Mouse (Mus musculus) cortical plate, adult 2 months (tissue): ENCODE data around the gene Eme2.

ENCODE experiments used
- CTCF ChIP-seq: fragments of 200-500 bp; IDR thresholded peaks from 2 replicates; pipeline ENCODE4 v1.5.1; 2011; ENCODE audit warnings: mild to moderate bottlenecking, control low read depth, low read length; ENCODE audit not compliant: insufficient read depth; ENCODE audit errors: extremely low read depth
- POLR2A ChIP-seq: fragments of 200-500 bp; IDR thresholded peaks from 2 replicates; pipeline ENCODE4 v1.6.1; 2011; ENCODE audit warnings: mild to moderate bottlenecking, low read length, control low read depth; ENCODE audit not compliant: insufficient read depth; ENCODE audit errors: extremely low read depth

DNA sequence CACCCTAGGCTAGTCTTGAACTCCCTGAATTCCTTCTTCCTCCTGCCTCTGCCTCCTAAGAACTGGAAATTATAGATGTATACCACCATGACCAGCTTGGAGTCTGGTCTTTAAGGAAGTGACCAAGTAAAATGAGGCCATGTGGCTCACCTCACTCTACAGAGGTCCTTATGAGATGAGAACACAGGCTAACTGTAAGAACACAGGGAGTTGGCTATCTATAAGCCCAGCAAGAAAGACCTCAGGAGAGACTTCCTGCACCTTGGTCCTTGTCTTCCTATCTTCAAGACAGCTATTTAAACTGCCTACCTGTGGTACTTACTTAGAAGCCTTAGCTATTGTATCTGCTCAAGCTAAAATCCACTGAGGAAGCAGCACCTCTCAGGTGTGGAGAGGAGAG lies 19.1 kb upstream of the Eme2 start:
- no peak for TF ChIP-seq CTCF
- no peak for TF ChIP-seq POLR2A
